Mouse (Mus musculus) frontal cortex, postnatal 10 days (tissue): ENCODE measurements around the gene Smad1.

ENCODE experiments used
- DNase-seq, 2 experiments: peaks; one replicate each; pipeline ENCODE4 v3.0.0; 2022; ENCODE audit warnings: low spot score in 2 of 2, mixed read lengths in 1 of 2

Smad1 gene

GRCm38 (mm10) chr8:79297763-79298162 is 101.6 kb downstream of the Smad1 start:
- DNase-seq = peak; percentile 39 to 62

- DNase-seq = no peak
These were observed 103.8 kb downstream of the Smad1 start for GRCm38 (mm10) chr8:79295276-79296105.

- DNase-seq = peak; percentile 94 to 96
These were observed 104.6 kb downstream of the Smad1 start, which contains the start of gene Mmaa for GRCm38 (mm10) chr8:79294610-79295275. Gene Mmaa (minus strand): TSS chr8:79294937.

- DNase-seq = no peak
These were observed 105.5 kb downstream of the Smad1 start for GRCm38 (mm10) chr8:79293841-79294240.

- DNase-seq = no peak
These were observed 106.5 kb downstream of the Smad1 start for GRCm38 (mm10) chr8:79292712-79293264.

- no peak for DNase-seq
These were observed 109.7 kb downstream of the Smad1 start for GRCm38 (mm10) chr8:79289592-79289991.

GRCm38 (mm10) chr8:79288681-79289080 is 110.6 kb downstream of the Smad1 start:
- DNase-seq = no peak
